Mouse (Mus musculus): Measurements from ENCODE around the gene Bap1. TPM values are rescaled to one million over a fixed set of nuclear protein-coding genes. Genes with fewer than 3 reads are reported as not detected.

The Bap1 gene
- total RNA-seq, 2 experiments from 2014 or later, result 130 to 144 TPM

GRCm38 (mm10) chr14:31215157-31216002 lies 35.9 kb upstream of the Bap1 start:
- Histone ChIP-seq H3K4me3 (no peak overlapping the region), H3K27ac (no peak overlapping the region)
- peak; percentile 88 for TF ChIP-seq CTCF (conservative IDR thresholded peaks at IDR 0.05)
- peak; percentile 45 to 75 for DNase-seq (ENCODE audit: low spot score in 2 of 2)

- Histone ChIP-seq H3K4me3 (no peak within 1 kb of the TSS), H3K27ac (no peak within 1 kb of the TSS)
- no peak for TF ChIP-seq CTCF (conservative IDR thresholded peaks at IDR 0.05)
- DNase-seq (ENCODE audit: low spot score in 2 of 2), result no peak
Observed at GRCm38 (mm10) chr14:31216846-31217245, 34.4 kb upstream of the Bap1 start, which contains the start of gene Nisch. Gene Nisch, minus strand, starts transcription at chr14:31216946.

GRCm38 (mm10) chr14:31217666-31218065 lies 33.6 kb upstream of the Bap1 start, which contains the start of gene Sema3g:
Gene Sema3g, plus strand, starts transcription at chr14:31217860.
- DNase-seq (ENCODE audit: low spot score in 2 of 2), result no peak
- H3K4me3 ChIP-seq, result 0 out of 2 replicates have a peak within 1 kb of the TSS, but pooled peaks have one; percentile 8
- H3K27ac ChIP-seq, result no peak within 1 kb of the TSS
- TF ChIP-seq CTCF (conservative IDR thresholded peaks at IDR 0.05), result peak; percentile 72

- DNase-seq (ENCODE audit: low spot score in 2 of 2), result peak; percentile 62 to 63
Observed at GRCm38 (mm10) chr14:31226978-31227377, 24.3 kb upstream of the Bap1 start.

GRCm38 (mm10) chr14:31228234-31228633 lies 23.0 kb upstream of the Bap1 start:
- H3K27ac ChIP-seq, result no peak overlapping the region
- no peak overlapping the region for H3K4me3 ChIP-seq
- TF ChIP-seq CTCF (conservative IDR thresholded peaks at IDR 0.05), result no peak
- DNase-seq (ENCODE audit: low spot score in 2 of 2), result no peak

More at GRCm38 (mm10) chr14:31226978-31227377, 24.3 kb upstream of the Bap1 start:
- TF ChIP-seq CTCF (conservative IDR thresholded peaks at IDR 0.05), result no peak
- no peak overlapping the region for H3K4me3 ChIP-seq
- H3K27ac ChIP-seq, result peak overlapping the region; percentile 18; the same call in 1 of the 2 replicates

- DNase-seq (ENCODE audit: low spot score in 2 of 2), result no peak
- Histone ChIP-seq H3K4me3 (no peak overlapping the region), H3K27ac (peak overlapping the region; percentile 23; the same call in 1 of the 2 replicates)
- TF ChIP-seq CTCF (conservative IDR thresholded peaks at IDR 0.05), result no peak
Observed at GRCm38 (mm10) chr14:31230442-31230841, 20.8 kb upstream of the Bap1 start.

GRCm38 (mm10) chr14:31232404-31233069 lies 18.7 kb upstream of the Bap1 start:
- no peak for DNase-seq (ENCODE audit: low spot score in 2 of 2)
- H3K4me3 ChIP-seq, result no peak overlapping the region
- TF ChIP-seq CTCF (conservative IDR thresholded peaks at IDR 0.05), result no peak
- peak overlapping the region; percentile 64; the same call in 1 of the 2 replicates for H3K27ac ChIP-seq

GRCm38 (mm10) chr14:31233070-31233995 lies 17.9 kb upstream of the Bap1 start:
- TF ChIP-seq CTCF (conservative IDR thresholded peaks at IDR 0.05), result no peak
- no peak for DNase-seq (ENCODE audit: low spot score in 2 of 2)

GRCm38 (mm10) chr14:31233996-31234591 lies 17.2 kb upstream of the Bap1 start:
- TF ChIP-seq CTCF (conservative IDR thresholded peaks at IDR 0.05), result peak; percentile 88
- Histone ChIP-seq H3K27ac (0 out of 2 replicates have a peak overlapping the region, but pooled peaks have one; percentile 33), H3K4me3 (no peak overlapping the region)
- DNase-seq (ENCODE audit: low spot score in 2 of 2), result peak; percentile 82 to 87

More at GRCm38 (mm10) chr14:31233070-31233995, 17.9 kb upstream of the Bap1 start:
- peak overlapping the region; percentile 64; the same call in 1 of the 2 replicates for H3K27ac ChIP-seq
- H3K4me3 ChIP-seq, result no peak overlapping the region

- TF ChIP-seq CTCF (conservative IDR thresholded peaks at IDR 0.05), result no peak
- Histone ChIP-seq H3K4me3 (no peak overlapping the region), H3K27ac (no peak overlapping the region)
- DNase-seq (ENCODE audit: low spot score in 2 of 2), result peak in 1 of 2 experiments; percentile 42
Observed at GRCm38 (mm10) chr14:31237101-31237882, 14.0 kb upstream of the Bap1 start.

- TF ChIP-seq CTCF (conservative IDR thresholded peaks at IDR 0.05), result no peak
- no peak for DNase-seq (ENCODE audit: low spot score in 2 of 2)
- H3K27ac ChIP-seq, result no peak overlapping the region
- no peak overlapping the region for H3K4me3 ChIP-seq
Observed at GRCm38 (mm10) chr14:31240528-31240927, 10.7 kb upstream of the Bap1 start.
